Mouse (Mus musculus) thymus, adult 18-20 months (tissue): ENCODE measurements around the gene Ostf1.
"Not testable (repeated sequence)": the region's sequence is repeated elsewhere in the genome, so short reads cannot be mapped to it uniquely, and the experiment has no call there.

ENCODE experiments used
- DNase-seq, 2 experiments: peaks; one replicate each; pipeline ENCODE4 v3.0.0; 2022; ENCODE audit warnings: mixed read lengths in 2 of 2

The Ostf1 gene

DNA sequence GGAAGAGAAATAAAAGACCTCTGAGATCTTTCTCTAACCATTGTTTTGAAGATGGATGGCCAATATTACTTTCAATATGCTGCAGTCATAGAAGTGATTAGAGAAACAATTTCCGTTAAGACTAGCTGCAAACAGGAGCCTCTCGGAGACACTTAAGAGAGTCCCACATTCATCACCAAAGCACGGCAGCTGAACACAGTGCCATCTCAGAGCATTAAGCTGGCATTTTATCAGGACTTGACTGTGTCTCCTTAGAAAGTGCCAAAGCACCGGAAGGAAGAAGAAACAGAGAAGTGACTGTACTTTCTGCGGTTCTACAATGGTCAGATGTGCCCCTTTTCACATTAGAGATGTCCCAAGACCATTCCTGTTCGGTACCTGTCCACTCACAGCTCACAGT lies 33.9 kb downstream of the Ostf1 start:
- no peak for DNase-seq

DNA sequence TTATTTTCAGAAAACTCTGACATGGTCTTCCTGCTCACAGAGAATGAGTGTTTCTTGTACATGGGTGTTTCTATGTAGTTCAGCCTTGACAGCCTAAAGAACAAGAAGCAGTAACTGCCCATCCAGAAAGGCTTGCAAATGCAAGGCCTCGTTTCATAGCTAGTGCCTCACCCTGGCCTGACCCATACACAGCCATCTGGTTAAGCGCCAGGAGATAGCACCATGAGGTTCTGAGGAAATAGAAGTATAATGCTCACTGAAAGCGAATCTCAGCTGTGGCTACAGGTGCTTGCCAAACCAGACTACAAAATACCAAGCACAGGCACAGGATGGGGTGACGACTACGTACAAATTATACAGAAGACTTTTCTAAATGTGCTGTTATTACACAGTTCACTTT lies 34.7 kb downstream of the Ostf1 start:
- no peak for DNase-seq

DNA sequence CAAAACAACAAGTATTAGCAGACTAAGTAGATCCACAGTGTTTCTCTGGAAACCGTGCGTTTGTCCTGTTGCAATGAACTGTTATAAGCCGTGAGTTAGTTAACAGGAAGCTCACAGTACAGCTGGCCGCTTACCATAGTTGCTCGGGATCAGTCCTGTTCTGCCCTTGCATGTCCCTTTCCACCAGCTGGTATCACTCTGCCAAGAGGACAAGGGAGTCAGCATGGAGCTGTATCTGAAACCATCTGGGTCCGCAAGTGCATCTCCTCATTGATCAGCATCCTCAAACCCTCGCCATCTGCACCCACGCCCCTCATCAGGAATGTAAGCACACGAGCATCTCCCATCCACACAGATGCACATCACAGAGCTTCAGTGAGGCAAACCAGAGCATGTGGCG lies 37.9 kb downstream of the Ostf1 start:
- no peak for DNase-seq

DNA sequence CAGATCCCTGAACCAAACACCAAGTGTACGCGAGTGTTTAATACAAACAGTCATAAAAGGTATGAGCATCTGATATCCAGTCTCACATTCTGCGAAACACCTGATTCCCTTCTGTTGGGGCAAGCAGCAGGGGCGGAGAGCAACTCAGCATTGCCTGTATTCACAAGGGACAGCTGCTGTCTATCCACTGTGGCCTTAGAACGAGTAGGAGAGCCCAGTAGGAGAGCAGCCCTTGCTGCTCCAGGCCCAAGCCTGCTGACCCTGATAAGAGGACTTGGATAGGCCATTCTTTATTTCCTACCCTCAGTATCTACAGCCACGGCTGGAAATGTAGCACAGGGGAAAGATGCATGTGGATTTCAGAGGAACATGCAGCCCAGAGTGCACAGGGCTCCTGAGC lies 38.7 kb downstream of the Ostf1 start:
- no peak for DNase-seq

DNA sequence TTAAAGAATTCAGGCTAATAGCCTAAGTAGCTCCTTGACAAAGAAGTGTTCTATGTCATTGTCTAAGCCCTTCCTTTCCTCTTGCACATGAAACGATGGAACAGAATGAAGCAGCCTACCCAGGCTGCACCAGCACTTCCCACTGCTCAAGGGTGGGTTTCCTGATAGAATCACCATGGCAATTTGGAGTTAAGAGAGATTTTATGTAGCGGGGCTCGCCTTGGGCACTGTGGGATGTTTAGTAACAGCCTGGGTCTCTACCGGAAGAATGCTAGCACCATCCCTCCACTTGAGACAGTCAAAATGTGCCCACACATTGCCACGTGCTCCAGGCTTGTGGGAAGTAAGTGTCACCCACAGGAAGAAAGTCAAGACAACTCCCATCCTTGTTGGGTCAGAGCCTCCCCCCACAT lies 40.7 kb downstream of the Ostf1 start:
- DNase-seq = no peak

DNA sequence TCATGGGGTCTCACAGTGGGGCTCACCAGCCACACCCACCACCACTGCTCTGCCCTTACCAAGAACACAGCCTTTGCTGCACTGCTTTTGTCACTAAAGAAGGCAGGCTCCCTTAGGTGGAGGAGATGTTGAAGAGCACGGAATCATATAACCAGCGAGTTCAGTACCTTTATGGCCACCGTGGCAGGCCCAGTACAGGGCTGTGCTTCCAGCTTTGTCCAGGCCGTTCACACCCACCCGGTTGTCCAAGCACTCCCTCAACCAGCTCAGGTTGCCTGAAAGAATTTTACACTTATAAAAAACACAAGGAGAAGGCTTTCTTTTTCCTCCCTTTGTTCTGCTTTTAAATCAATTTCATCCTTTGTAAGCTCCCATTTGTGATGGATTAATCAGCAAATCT lies 41.4 kb downstream of the Ostf1 start:
- no peak for DNase-seq

DNA sequence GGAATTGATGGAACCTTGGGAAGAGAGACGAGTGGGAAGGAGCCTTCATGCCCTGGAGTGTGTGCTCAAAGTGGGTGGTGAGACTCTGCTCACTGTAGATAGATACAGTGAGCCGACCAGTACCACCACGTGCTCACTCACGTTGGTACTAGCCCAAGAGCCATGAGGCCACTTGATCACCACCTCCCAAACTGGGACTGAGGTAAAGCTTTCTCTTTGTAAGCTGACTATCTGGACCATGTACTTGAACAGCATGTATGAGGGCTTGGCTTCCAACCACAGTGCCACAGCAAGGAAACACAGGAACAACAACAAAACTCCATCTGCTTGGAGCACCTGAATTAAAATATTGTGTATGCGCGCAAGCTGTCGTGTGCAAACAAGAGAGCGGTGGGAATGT lies 42.3 kb downstream of the Ostf1 start:
- DNase-seq = no peak

DNA sequence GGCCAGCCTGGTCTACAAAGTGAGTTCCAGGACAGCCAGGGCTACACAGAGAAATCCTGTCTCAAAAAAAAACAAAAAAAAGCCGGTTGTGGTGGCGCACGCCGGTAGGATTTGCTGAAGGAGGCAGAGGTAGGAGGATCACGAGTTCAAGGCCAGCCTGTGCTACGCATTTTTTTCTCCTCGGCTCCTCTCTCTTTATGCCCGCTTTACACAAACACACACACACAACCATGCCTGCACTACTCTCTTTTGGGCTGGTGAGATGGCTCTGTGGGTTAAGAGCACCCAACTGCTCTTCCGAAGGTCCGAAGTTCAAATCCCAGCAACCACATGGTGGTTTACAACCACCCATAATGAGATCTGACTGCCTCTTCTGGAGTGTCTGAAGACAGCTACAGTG lies 42.8 kb downstream of the Ostf1 start:
- DNase-seq = not testable (repeated sequence)

DNA sequence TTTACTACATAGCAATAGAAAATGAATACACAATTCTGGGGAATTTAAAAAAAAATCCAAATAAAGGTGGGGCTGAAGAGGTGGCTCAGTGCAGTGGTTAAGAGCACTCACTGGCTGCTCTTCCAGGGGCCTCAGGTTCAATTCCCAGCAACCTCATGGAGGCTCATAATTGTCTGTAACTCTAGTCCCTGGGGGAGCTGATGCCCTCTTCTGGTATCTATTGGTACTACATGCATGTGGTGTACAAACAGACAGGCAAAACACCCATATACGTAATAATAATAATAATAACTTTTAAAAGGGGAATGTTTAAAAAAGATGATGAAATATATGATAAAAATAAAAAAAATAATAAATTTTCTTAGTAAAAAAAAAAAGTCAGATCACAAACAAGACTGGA lies 43.4 kb downstream of the Ostf1 start:
- DNase-seq = no peak

DNA sequence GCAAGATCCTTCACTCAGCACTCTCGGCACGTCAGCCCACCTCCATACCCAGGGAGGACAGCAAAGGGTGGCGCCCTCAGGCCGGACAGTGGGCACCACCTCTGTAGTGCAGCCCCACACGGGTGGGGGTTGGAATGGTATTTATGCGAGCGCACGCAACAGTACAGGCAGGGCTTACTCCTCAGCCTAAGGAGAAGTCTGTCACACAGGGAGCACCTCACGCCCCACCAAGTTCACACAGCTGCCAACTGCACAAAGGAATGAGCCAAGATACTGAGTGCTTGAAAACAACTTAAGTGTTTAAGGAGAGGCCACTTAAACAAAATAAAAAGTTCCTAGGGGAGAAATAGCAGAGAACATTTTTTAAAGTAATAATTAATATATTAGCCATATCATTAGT lies 44.5 kb downstream of the Ostf1 start:
- no peak for DNase-seq

DNA sequence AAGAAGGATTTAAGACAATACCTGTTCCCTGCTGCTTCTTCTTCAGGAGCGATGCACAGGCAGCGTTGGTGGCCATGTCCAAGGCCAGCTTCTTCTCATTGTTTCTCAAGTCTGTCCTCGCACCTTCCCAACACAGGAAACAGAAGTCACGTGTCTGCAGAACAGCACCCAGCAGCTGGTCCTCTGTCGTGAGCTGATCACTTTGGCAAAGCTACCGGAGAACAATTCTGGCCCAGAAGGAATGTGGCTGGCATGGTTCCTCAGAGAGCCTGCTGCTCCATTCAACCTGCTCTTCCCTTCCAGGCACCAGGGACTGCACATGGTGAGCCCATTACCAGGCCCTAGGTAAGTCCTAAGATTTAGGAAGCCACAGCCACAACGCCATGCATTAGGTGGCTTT lies 47.0 kb downstream of the Ostf1 start:
- no peak for DNase-seq

DNA sequence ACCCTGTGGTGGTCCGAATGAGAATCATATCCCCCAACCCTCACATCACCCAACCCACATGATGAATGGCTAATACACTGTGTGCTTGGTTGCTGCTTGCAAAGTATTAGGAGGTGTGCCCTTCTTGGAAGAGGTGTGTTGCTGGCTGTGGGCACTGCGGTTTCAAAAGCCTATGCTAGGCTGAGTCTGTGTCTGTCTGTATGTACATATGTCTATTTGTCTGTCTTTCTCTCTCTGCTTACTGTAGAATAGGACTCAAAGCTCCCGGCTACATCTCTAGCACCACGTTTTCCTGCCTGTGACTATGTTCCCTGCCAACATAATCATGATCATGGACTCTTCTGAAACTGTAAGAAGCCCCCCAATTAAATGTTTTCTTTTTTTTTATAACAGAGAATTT lies 47.9 kb downstream of the Ostf1 start:
- DNase-seq = no peak

DNA sequence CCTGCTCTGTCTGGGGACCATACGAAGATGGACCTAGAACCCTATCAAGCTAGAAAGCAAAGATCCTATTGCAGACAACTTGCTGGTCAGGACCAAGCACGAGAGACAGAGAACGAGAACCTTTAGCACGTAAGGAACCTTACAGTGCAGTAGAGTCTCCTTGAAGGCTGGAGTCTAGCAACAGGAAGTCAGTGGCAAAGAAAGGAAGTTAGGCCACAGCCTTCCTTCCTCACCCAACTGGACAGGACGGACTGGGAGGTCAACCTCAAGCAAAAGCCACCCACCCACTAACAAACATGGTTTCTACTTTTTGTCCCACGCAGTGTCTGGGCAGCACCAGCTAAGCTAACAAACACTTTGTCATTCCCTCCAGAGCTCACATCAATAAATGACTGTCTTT lies 48.7 kb downstream of the Ostf1 start:
- no peak for DNase-seq

DNA sequence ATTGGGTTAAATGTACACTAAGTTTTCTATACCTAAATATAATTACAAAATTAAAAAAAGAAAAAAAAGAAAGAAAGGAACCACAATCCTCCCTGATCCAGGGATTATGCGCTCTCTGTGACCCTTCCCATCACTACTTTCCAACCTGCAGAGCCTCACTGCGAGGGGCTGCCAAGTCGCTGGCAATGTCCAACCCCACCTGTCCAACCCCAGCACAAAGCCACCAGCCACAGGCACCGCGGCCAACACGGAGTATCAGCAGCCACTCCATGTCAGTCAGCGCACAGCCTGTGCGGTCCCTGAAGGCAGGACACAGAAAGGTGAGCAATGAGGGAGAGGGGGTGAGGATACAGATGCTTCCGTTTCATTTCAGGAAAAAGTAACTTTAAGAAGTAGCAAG lies 49.4 kb downstream of the Ostf1 start:
- DNase-seq = no peak

DNA sequence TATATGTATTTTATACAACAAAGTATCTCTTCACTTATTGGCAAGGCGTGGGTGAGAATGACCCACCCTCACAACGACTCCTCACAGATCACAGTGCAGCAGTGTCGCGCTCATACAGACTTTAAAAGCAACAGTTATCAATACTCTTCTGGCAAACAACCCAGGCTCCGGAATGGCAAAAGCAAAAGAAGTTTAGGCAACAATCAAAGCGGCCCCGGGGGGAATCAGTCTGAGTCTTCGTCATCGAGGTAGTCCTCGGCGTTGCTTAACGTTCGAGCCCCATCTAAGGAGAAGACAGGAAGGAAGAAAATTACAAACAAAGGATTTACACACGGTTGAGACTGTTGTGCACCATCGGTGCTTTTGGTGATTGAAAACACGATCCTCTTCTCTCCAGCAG lies 50.6 kb downstream of the Ostf1 start:
- no peak for DNase-seq

DNA sequence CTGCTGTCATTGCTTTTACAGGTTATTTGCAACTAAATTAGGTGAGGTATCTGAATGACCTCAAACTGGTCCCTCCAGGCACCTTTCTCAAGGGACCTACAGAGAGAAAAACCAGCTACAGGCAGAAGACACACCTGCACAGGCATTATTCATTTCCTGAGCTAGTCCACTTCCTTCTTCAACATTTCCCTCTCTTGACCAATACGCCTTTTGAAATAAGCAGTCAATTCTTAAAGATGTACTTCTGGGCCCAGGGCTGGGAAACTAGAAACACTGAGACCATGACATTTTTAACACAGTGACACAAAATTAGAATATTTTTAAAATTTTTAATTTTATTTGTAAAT lies 52.6 kb downstream of the Ostf1 start:
- no peak for DNase-seq

DNA sequence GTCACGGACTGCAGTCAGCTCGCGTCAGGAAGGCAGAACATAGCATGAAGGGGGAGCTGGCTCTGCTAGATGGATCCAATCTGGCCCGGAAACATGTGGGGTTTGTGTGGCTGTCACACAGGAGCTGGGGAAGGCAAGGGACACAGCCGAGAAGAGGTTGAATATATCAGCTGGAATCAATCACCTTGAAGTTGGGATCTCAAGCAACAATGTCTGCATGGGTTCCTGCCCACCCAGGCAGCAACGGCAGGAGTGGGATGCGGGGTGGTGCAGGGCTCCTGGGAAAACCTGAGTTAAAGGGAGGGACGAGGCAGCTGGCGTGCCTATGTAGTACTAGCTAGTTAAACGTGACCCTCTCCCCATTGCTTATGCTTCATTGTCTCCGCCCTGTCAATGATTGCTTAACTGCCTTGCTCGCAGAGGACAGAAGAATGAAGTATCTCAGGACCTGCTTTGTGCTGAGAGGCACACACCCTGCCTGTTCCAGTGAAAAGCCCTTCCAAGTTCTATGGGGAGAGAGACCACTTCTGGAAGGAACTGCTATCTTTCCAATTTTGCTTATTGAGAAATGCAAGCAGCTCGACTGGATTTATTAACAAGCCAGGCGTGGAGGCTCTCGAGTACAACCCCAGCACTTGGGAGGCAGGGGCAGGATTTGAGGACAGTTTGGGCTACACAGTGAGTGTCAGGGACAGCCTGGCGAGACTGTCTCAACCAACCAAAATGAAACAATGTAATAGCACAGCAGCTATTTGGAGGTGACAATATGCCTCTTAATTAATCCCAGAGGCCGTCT lies 53.2 kb downstream of the Ostf1 start:
- no peak for DNase-seq

DNA sequence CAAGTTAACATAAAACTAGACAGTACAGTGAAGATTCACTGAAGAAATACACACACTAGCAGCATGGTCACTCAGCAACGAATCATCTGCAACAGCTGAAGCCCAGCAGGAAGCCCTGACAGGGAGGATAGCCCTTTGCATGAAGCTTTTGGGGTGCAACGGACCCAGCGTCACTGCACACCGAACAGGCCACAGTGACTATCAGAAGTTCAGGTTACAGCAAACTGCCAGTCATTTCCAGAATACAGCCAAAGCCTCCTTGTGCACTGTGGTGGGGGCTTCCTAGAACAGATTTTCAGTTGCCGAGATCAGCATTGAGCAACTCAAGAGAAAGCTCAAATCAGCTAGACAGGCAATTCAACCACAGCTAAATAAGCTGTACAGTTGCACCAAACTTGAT lies 54.3 kb downstream of the Ostf1 start:
- DNase-seq = no peak

DNA sequence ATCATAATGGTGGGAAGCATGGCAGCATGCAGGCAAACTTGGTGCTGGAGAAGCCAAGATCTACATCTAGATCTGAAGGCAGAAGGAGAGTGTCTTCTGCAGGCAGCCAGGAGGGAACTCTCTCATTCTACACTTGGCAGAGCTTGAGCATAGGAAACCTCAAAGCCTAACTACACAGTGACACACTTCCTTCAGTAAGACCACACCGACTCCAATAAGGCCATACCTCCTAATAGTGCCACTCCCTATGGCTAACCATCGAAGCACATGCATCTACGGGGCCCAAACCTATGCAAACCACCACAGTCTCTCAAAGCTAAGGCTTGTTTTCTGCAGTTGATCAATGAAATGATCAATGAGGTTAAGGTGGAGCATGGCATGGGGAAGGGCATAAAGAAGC lies 55.7 kb downstream of the Ostf1 start:
- no peak for DNase-seq

DNA sequence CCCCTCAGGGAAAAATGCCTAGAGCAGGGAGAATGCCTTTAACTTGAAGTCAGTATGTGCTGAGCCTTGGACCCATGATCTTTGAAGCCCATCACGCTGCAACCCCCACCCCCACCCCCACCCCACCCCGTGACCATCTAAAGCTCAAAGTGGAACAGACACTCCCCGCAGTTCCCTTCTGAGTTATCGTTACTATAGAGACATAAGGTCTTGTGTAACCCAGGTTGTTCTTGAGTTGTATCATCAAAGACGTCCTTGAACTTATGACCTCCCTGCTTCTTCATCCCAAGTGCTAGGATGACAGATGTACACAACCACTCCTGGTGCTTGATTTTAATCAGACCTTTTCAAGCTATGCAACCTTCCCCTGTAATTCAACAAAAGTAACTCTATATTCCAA lies 57.7 kb downstream of the Ostf1 start:
- DNase-seq = no peak

DNA sequence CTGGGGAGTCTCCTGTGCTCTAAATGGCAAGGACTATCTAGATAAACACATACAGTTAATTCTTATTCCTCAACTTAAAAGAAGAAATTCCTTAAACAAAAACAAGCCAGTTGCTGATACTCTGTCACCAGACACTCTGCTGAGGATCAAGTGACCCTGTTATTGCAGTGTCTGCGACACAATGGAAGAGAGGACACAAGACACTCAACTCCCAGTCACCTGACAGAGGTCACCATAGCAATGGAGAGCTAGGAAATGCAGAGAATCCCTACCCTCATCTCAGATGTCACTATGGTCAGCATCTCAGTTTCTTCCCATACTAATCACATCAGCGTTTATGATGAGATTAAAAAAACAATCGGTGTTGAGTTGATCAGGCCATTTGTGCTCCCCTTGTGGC lies 58.2 kb downstream of the Ostf1 start:
- no peak for DNase-seq

DNA sequence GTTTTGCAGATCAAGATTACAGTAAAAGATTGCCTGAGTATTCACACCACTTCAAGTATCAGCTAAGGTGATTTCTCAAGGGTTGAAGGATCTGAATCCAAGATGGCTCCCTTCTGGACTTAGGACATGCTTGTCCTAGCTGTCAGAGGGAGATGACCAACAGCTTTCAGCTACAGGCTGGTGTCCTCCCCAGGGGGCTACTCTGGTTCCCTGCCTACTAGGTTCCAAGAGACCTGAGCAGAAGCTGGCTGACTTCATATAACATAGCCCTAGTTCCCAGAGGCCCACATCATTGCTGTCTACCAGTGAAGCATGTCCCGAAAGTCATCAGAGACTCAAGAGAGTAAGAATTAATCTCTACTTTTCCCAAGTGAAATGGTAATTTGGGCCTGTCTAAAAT lies 62.1 kb downstream of the Ostf1 start:
- no peak for DNase-seq

DNA sequence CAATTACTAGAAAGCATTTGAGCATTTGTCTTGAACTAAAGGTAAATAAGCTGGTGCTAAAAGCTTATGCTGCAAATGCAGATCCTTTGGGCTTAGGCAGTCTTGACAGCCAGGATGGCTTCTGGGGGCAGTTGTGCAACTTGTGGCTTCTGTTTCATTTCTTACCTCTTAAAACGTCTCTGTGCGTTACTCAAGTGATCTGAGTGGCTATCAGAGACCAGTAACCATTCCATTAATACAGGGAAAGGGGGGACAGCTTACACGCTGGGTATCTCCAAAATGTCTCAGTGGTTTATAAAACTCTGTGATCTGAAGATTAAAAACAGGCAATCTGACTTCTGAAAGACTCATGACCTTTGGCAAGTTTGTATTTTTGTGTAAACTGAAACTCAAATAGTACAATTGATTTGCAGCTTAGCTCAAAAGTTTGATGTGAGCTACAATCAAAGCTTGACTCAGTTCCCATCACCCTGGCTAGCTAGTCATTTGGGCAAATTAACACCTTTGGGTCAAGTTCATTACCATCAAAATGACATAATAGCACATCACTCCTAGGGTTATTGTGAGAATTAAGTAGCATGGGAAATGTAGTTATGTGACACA lies 62.7 kb downstream of the Ostf1 start:
- no peak for DNase-seq

DNA sequence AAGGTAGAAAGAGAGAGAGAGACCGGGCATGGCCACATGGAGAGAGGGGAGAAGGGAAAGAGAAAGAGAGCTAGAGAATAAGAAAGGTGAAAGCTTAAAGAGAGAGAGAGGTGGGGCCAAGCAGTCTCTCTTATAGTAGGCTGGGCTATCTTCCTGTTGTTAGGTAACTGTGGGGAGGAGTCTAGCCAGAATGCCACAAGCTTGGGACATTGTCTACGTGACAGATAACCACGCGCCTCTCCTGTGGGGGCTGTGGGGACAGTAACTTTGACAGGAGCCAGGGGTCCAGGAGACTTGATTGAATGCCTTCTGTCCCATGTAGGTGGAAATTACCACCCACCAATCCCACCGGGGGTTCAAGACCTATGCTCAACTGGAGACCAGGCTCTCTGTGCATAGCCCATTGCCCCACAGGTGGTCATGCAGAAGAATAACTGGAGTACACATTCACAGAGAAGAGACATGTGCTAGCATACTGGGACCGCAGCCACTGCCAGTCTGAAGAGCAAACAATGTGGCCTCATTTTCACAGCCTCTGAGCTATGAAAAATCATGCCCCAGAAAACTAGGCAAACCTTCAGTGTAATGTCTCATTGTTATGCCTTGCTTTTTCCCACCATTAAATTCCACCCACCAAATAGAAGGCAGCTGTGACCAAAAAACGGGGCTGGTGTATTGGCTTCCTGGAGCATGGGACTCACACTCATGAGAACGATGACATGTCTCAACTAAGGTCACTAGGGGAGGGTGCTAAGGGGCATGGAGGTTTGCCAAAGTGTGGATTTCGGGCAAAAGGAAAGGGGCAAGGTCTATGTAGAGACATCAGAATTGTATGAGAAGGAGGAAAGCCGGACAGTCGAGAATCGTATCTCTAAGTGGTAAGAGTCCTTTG lies 63.4 kb downstream of the Ostf1 start:
- no peak for DNase-seq
